Mouse (Mus musculus): ENCODE data around the gene Hist2h3b. TPM values are rescaled to one million over a fixed set of nuclear protein-coding genes. Genes with fewer than 3 reads are reported as not detected.
"Not testable (repeated sequence)": the region's sequence is repeated elsewhere in the genome, so short reads cannot be mapped to it uniquely, and the experiment has no call there.

Gene Hist2h3b
- polyA plus RNA-seq, 1 experiment: 8.1 TPM

GRCm38 (mm10) chr3:96262216-96262875, 6.1 kb upstream of the Hist2h3b start:
- Histone ChIP-seq H3K27ac (ENCODE audit: insufficient read depth, low read length) (peak overlapping the region; percentile 91), H3K4me1 (ENCODE audit: control insufficient read depth, insufficient read depth, low read length) (peaks cover 3% of the 10 kb centered on the region; the same call in 1 of the 2 replicates), H3K27me3 (ENCODE audit: control insufficient read depth, insufficient read depth, low read length) (no peaks in the 10 kb centered on the region), H3K4me3 (replicated peaks; ENCODE audit: insufficient read depth, low read depth, low read length) (peak overlapping the region; percentile 72)
- DNase-seq: peak; percentile 89 to 96
- under 1% methylated on average over 19 of the region's 19 CpGs for WGBS
- TF ChIP-seq POLR2A (IDR thresholded peaks at IDR 0.05; ENCODE audit: borderline replicate concordance, insufficient read depth, low read length): peak; percentile 80; the same call in 1 of the 2 replicates
- TF ChIP-seq CTCF (IDR thresholded peaks at IDR 0.05; ENCODE audit: borderline replicate concordance, insufficient read depth, low read depth, low read length): no peak

GRCm38 (mm10) chr3:96262979-96263550, 5.4 kb upstream of the Hist2h3b start, which contains the start of gene Hist2h4:
TSS of gene Hist2h4 (minus strand) at chr3:96263311.
- Histone ChIP-seq H3K4me3 (replicated peaks; ENCODE audit: insufficient read depth, low read depth, low read length) (peak within 1 kb of the TSS; percentile 72), H3K4me1 (ENCODE audit: control insufficient read depth, insufficient read depth, low read length) (peaks cover 6% of the 10 kb centered on the region; the same call in 1 of the 2 replicates), H3K27ac (ENCODE audit: insufficient read depth, low read length) (peak within 1 kb of the TSS; percentile 91), H3K27me3 (ENCODE audit: control insufficient read depth, insufficient read depth, low read length) (no peaks in the 10 kb centered on the region)
- no peak; the same call in 1 of the 2 replicates for TF ChIP-seq CTCF (IDR thresholded peaks at IDR 0.05; ENCODE audit: borderline replicate concordance, insufficient read depth, low read depth, low read length)
- TF ChIP-seq POLR2A (IDR thresholded peaks at IDR 0.05; ENCODE audit: borderline replicate concordance, insufficient read depth, low read length): peak; percentile 100
- under 1% methylated on average over 40 of the region's 40 CpGs for WGBS
- peak; percentile 98 to 99 for DNase-seq

GRCm38 (mm10) chr3:96263558-96264403, 4.7 kb upstream of the Hist2h3b start:
- Histone ChIP-seq H3K27ac (ENCODE audit: insufficient read depth, low read length) (peak overlapping the region; percentile 86), H3K4me1 (ENCODE audit: control insufficient read depth, insufficient read depth, low read length) (peaks cover 6% of the 10 kb centered on the region; the same call in 1 of the 2 replicates), H3K4me3 (replicated peaks; ENCODE audit: insufficient read depth, low read depth, low read length) (peak overlapping the region; percentile 53), H3K27me3 (ENCODE audit: control insufficient read depth, insufficient read depth, low read length) (no peaks in the 10 kb centered on the region)
- peak in 1 of 2 experiments; percentile 70 for DNase-seq
- WGBS: 1% methylated on average over 27 of the region's 27 CpGs
- TF ChIP-seq CTCF (IDR thresholded peaks at IDR 0.05; ENCODE audit: borderline replicate concordance, insufficient read depth, low read depth, low read length) (no peak), POLR2A (IDR thresholded peaks at IDR 0.05; ENCODE audit: borderline replicate concordance, insufficient read depth, low read length) (no peak)

- peak overlapping the region; percentile 63; the same call in 1 of the 2 replicates for H3K27ac ChIP-seq (ENCODE audit: insufficient read depth, low read length)
- H3K4me3 ChIP-seq (replicated peaks; ENCODE audit: insufficient read depth, low read depth, low read length): no peak overlapping the region
- peak in 1 of 2 experiments; percentile 31 for DNase-seq
- TF ChIP-seq CTCF (IDR thresholded peaks at IDR 0.05; ENCODE audit: borderline replicate concordance, insufficient read depth, low read depth, low read length) (no peak), POLR2A (IDR thresholded peaks at IDR 0.05; ENCODE audit: borderline replicate concordance, insufficient read depth, low read length) (no peak)
- WGBS: 52% methylated on average over 7 of the region's 7 CpGs
- H3K27me3 ChIP-seq (ENCODE audit: control insufficient read depth, insufficient read depth, low read length): no peaks in the 10 kb centered on the region
- H3K4me1 ChIP-seq (ENCODE audit: control insufficient read depth, insufficient read depth, low read length): peaks cover 6% of the 10 kb centered on the region; the same call in 1 of the 2 replicates
Observed at GRCm38 (mm10) chr3:96264404-96264949, 4.0 kb upstream of the Hist2h3b start.

GRCm38 (mm10) chr3:96266132-96266710, 2.2 kb upstream of the Hist2h3b start:
- 93% methylated on average over 8 of the region's 8 CpGs for WGBS
- Histone ChIP-seq H3K4me3 (replicated peaks; ENCODE audit: insufficient read depth, low read depth, low read length) (no peak overlapping the region), H3K27ac (ENCODE audit: insufficient read depth, low read length) (no peak overlapping the region), H3K4me1 (ENCODE audit: control insufficient read depth, insufficient read depth, low read length) (peaks cover 6% of the 10 kb centered on the region; the same call in 1 of the 2 replicates), H3K27me3 (ENCODE audit: control insufficient read depth, insufficient read depth, low read length) (no peaks in the 10 kb centered on the region)
- TF ChIP-seq POLR2A (IDR thresholded peaks at IDR 0.05; ENCODE audit: borderline replicate concordance, insufficient read depth, low read length) (no peak), CTCF (IDR thresholded peaks at IDR 0.05; ENCODE audit: borderline replicate concordance, insufficient read depth, low read depth, low read length) (no peak)
- no peak for DNase-seq

- no peak for DNase-seq
- Histone ChIP-seq H3K27ac (ENCODE audit: insufficient read depth, low read length) (no peak overlapping the region), H3K27me3 (ENCODE audit: control insufficient read depth, insufficient read depth, low read length) (no peaks in the 10 kb centered on the region), H3K4me1 (ENCODE audit: control insufficient read depth, insufficient read depth, low read length) (peaks cover 6% of the 10 kb centered on the region; the same call in 1 of the 2 replicates), H3K4me3 (replicated peaks; ENCODE audit: insufficient read depth, low read depth, low read length) (no peak overlapping the region)
- 80% methylated on average over 4 of the region's 4 CpGs for WGBS
- TF ChIP-seq POLR2A (IDR thresholded peaks at IDR 0.05; ENCODE audit: borderline replicate concordance, insufficient read depth, low read length): no peak
- no peak for TF ChIP-seq CTCF (IDR thresholded peaks at IDR 0.05; ENCODE audit: borderline replicate concordance, insufficient read depth, low read depth, low read length)
Observed at GRCm38 (mm10) chr3:96267541-96267940, 913 bp upstream of the Hist2h3b start.

GRCm38 (mm10) chr3:96268776-96269378, 423 bp downstream of the Hist2h3b start:
- peak overlapping the region; percentile 93 for H3K27ac ChIP-seq (ENCODE audit: insufficient read depth, low read length)
- H3K27me3 ChIP-seq (ENCODE audit: control insufficient read depth, insufficient read depth, low read length); H3K4me1 ChIP-seq (ENCODE audit: control insufficient read depth, insufficient read depth, low read length): not testable (repeated sequence)
- under 1% methylated on average over 17 of the region's 44 CpGs for WGBS
- H3K4me3 ChIP-seq (replicated peaks; ENCODE audit: insufficient read depth, low read depth, low read length): peak overlapping the region; percentile 56
- DNase-seq: peak in 1 of 2 experiments; percentile 63

Data from cerebellum, adult 2 months (tissue).